Mouse (Mus musculus): Measurements from ENCODE around the gene Six1. TPM values are rescaled to one million over a fixed set of nuclear protein-coding genes. Genes with fewer than 3 reads are reported as not detected.

The Six1 gene
- not detected in 2 replicates for polyA plus RNA-seq (2012; rRNA removed; ENCODE audit: low replicate concordance)

GRCm38 (mm10) chr12:73053668-73054241, at the start of gene Six1:
Gene Six1, minus strand, starts transcription at chr12:73053887.

Other genes starting within 250 kb of the Six1 start
- gene Six6, start 114.0 kb downstream of the Six1 start, polyA plus RNA-seq (2012; rRNA removed; ENCODE audit: low replicate concordance): not detected in 2 replicates
- gene 4930447C04Rik, start 113.1 kb downstream of the Six1 start, polyA plus RNA-seq (2012; rRNA removed; ENCODE audit: low replicate concordance): not detected in 2 replicates
- 0.13 TPM in 1 of 2 replicates, not detected in the other for gene Six4, start 59.6 kb upstream of the Six1 start, polyA plus RNA-seq (2012; rRNA removed; ENCODE audit: low replicate concordance)
- gene Mnat1, start 69.8 kb upstream of the Six1 start, polyA plus RNA-seq (2012; rRNA removed; ENCODE audit: low replicate concordance): 0.68 and 1.0 TPM in 2 replicates
- gene Trmt5, start 232.8 kb upstream of the Six1 start, polyA plus RNA-seq (2012; rRNA removed; ENCODE audit: low replicate concordance): 0.71 and 1.1 TPM in 2 replicates
- gene Slc38a6, start 232.9 kb upstream of the Six1 start, polyA plus RNA-seq (2012; rRNA removed; ENCODE audit: low replicate concordance): 1.8 and 6.4 TPM in 2 replicates

All from duodenum, adult 2 months (tissue).